Mouse (Mus musculus): ENCODE measurements around the gene Adgrl3. TPM values are rescaled to one million over a fixed set of nuclear protein-coding genes. Genes with fewer than 3 reads are reported as not detected.

Adgrl3 gene
- polyA plus RNA-seq, 1 experiment from 2014 or later = 11.9 TPM

GRCm38 (mm10) chr5:81285643-81286042 is 265.7 kb downstream of the Adgrl3 start:
- Histone ChIP-seq H3K27me3 (replicated peaks; ENCODE audit: low read depth, poor library complexity, severe bottlenecking) (no peaks in the 10 kb centered on the region), H3K4me1 (0 out of 2 replicates have a peak, but pooled peaks cover 3% of the 10 kb centered on the region), H3K4me3 (no peak overlapping the region), H3K27ac (replicated peaks) (no peak overlapping the region), H3K9me3 (no peaks in the 10 kb centered on the region), H3K36me3 (replicated peaks) (no peaks in the 10 kb centered on the region)
- 73% methylated on average over 1 of the region's 1 CpGs for WGBS
- DNase-seq (ENCODE audit: low spot score) = no peak

GRCm38 (mm10) chr5:81301874-81302273 is 281.9 kb downstream of the Adgrl3 start:
- no peaks in the 10 kb centered on the region for H3K4me1 ChIP-seq
- no peak for DNase-seq (ENCODE audit: low spot score)
- no peaks in the 10 kb centered on the region for H3K36me3 ChIP-seq (replicated peaks)
- H3K27ac ChIP-seq (replicated peaks) = no peak overlapping the region
- H3K27me3 ChIP-seq (replicated peaks; ENCODE audit: low read depth, poor library complexity, severe bottlenecking) = no peaks in the 10 kb centered on the region
- H3K4me3 ChIP-seq = no peak overlapping the region
- H3K9me3 ChIP-seq = peaks cover 3% of the 10 kb centered on the region; the same call in 1 of the 2 replicates

GRCm38 (mm10) chr5:81317406-81318112 is 297.6 kb downstream of the Adgrl3 start:
- DNase-seq (ENCODE audit: low spot score) = no peak
- Histone ChIP-seq H3K36me3 (replicated peaks) (no peaks in the 10 kb centered on the region), H3K27ac (replicated peaks) (no peak overlapping the region), H3K27me3 (replicated peaks; ENCODE audit: low read depth, poor library complexity, severe bottlenecking) (no peaks in the 10 kb centered on the region), H3K4me1 (no peaks in the 10 kb centered on the region), H3K9me3 (no peaks in the 10 kb centered on the region), H3K4me3 (no peak overlapping the region)
- WGBS = 93% methylated on average over 3 of the region's 3 CpGs

- H3K36me3 ChIP-seq (replicated peaks) = no peaks in the 10 kb centered on the region
- no peak overlapping the region for H3K27ac ChIP-seq (replicated peaks)
- no peaks in the 10 kb centered on the region for H3K4me1 ChIP-seq
- H3K27me3 ChIP-seq (replicated peaks; ENCODE audit: low read depth, poor library complexity, severe bottlenecking) = no peaks in the 10 kb centered on the region
- 62% methylated on average over 2 of the region's 2 CpGs for WGBS
- H3K9me3 ChIP-seq = no peaks in the 10 kb centered on the region
- no peak for DNase-seq (ENCODE audit: low spot score)
- no peak overlapping the region for H3K4me3 ChIP-seq
Measured at GRCm38 (mm10) chr5:81321276-81321934, 301.5 kb downstream of the Adgrl3 start.

- H3K4me1 ChIP-seq = no peaks in the 10 kb centered on the region
- no peaks in the 10 kb centered on the region for H3K27me3 ChIP-seq (replicated peaks; ENCODE audit: low read depth, poor library complexity, severe bottlenecking)
- H3K4me3 ChIP-seq = no peak overlapping the region
- no peaks in the 10 kb centered on the region for H3K9me3 ChIP-seq
- no peak overlapping the region for H3K27ac ChIP-seq (replicated peaks)
- no peaks in the 10 kb centered on the region for H3K36me3 ChIP-seq (replicated peaks)
- WGBS = 91% methylated on average over 4 of the region's 4 CpGs
- no peak for DNase-seq (ENCODE audit: low spot score)
Measured at GRCm38 (mm10) chr5:81322064-81322463, 302.1 kb downstream of the Adgrl3 start.

- Histone ChIP-seq H3K9me3 (no peaks in the 10 kb centered on the region), H3K4me1 (peaks cover 5% of the 10 kb centered on the region), H3K36me3 (replicated peaks) (no peaks in the 10 kb centered on the region), H3K27ac (replicated peaks) (no peak overlapping the region), H3K27me3 (replicated peaks; ENCODE audit: low read depth, poor library complexity, severe bottlenecking) (no peaks in the 10 kb centered on the region), H3K4me3 (no peak overlapping the region)
- WGBS = 78% methylated on average over 4 of the region's 4 CpGs
- no peak for DNase-seq (ENCODE audit: low spot score)
Measured at GRCm38 (mm10) chr5:81326916-81327315, 307.0 kb downstream of the Adgrl3 start.

- DNase-seq (ENCODE audit: low spot score) = no peak
- no peaks in the 10 kb centered on the region for H3K9me3 ChIP-seq
- peaks cover 5% of the 10 kb centered on the region for H3K4me1 ChIP-seq
- H3K4me3 ChIP-seq = no peak overlapping the region
- no peaks in the 10 kb centered on the region for H3K27me3 ChIP-seq (replicated peaks; ENCODE audit: low read depth, poor library complexity, severe bottlenecking)
- WGBS = 81% methylated on average over 1 of the region's 1 CpGs
- no peaks in the 10 kb centered on the region for H3K36me3 ChIP-seq (replicated peaks)
- H3K27ac ChIP-seq (replicated peaks) = no peak overlapping the region
Measured at GRCm38 (mm10) chr5:81327392-81327791, 307.5 kb downstream of the Adgrl3 start.

- H3K9me3 ChIP-seq = no peaks in the 10 kb centered on the region
- no peaks in the 10 kb centered on the region for H3K36me3 ChIP-seq (replicated peaks)
- H3K4me3 ChIP-seq = peak overlapping the region; percentile 38
- no peaks in the 10 kb centered on the region for H3K27me3 ChIP-seq (replicated peaks; ENCODE audit: low read depth, poor library complexity, severe bottlenecking)
- peaks cover 5% of the 10 kb centered on the region for H3K4me1 ChIP-seq
- DNase-seq (ENCODE audit: low spot score) = peak; percentile 36
- 14% methylated on average over 18 of the region's 18 CpGs for WGBS
- H3K27ac ChIP-seq (replicated peaks) = 0 out of 2 replicates have a peak overlapping the region, but pooled peaks have one; percentile 6
Measured at GRCm38 (mm10) chr5:81329571-81329971, 309.6 kb downstream of the Adgrl3 start.

- Histone ChIP-seq H3K9me3 (no peaks in the 10 kb centered on the region), H3K36me3 (replicated peaks) (no peaks in the 10 kb centered on the region), H3K4me1 (peaks cover 28% of the 10 kb centered on the region), H3K27me3 (replicated peaks; ENCODE audit: low read depth, poor library complexity, severe bottlenecking) (no peaks in the 10 kb centered on the region), H3K27ac (replicated peaks) (no peak overlapping the region), H3K4me3 (no peak overlapping the region)
- DNase-seq (ENCODE audit: low spot score) = peak; percentile 32
- 29% methylated on average over 1 of the region's 1 CpGs for WGBS
Measured at GRCm38 (mm10) chr5:81344330-81344729, 324.4 kb downstream of the Adgrl3 start.

- Histone ChIP-seq H3K4me3 (no peak overlapping the region), H3K4me1 (peaks cover 28% of the 10 kb centered on the region), H3K27ac (replicated peaks) (no peak overlapping the region), H3K27me3 (replicated peaks; ENCODE audit: low read depth, poor library complexity, severe bottlenecking) (no peaks in the 10 kb centered on the region), H3K9me3 (no peaks in the 10 kb centered on the region), H3K36me3 (replicated peaks) (no peaks in the 10 kb centered on the region)
- WGBS = 49% methylated on average over 3 of the region's 3 CpGs
- DNase-seq (ENCODE audit: low spot score) = no peak
Measured at GRCm38 (mm10) chr5:81345096-81345435, 325.1 kb downstream of the Adgrl3 start.

GRCm38 (mm10) chr5:81345436-81346131 is 325.6 kb downstream of the Adgrl3 start:
- Histone ChIP-seq H3K9me3 (no peaks in the 10 kb centered on the region), H3K36me3 (replicated peaks) (no peaks in the 10 kb centered on the region), H3K4me3 (no peak overlapping the region), H3K4me1 (peaks cover 28% of the 10 kb centered on the region), H3K27me3 (replicated peaks; ENCODE audit: low read depth, poor library complexity, severe bottlenecking) (no peaks in the 10 kb centered on the region), H3K27ac (replicated peaks) (no peak overlapping the region)
- WGBS = 57% methylated on average over 9 of the region's 9 CpGs
- DNase-seq (ENCODE audit: low spot score) = peak; percentile 13

- H3K4me3 ChIP-seq = no peak overlapping the region
- H3K27me3 ChIP-seq (replicated peaks; ENCODE audit: low read depth, poor library complexity, severe bottlenecking) = no peaks in the 10 kb centered on the region
- DNase-seq (ENCODE audit: low spot score) = peak; percentile 9
- peaks cover 28% of the 10 kb centered on the region for H3K4me1 ChIP-seq
- 44% methylated on average over 4 of the region's 4 CpGs for WGBS
- no peak overlapping the region for H3K27ac ChIP-seq (replicated peaks)
- H3K36me3 ChIP-seq (replicated peaks) = no peaks in the 10 kb centered on the region
- H3K9me3 ChIP-seq = no peaks in the 10 kb centered on the region
Measured at GRCm38 (mm10) chr5:81347571-81347970, 327.6 kb downstream of the Adgrl3 start.

GRCm38 (mm10) chr5:81359560-81359959 is 339.6 kb downstream of the Adgrl3 start:
- Histone ChIP-seq H3K27ac (replicated peaks) (no peak overlapping the region), H3K4me3 (no peak overlapping the region), H3K4me1 (0 out of 2 replicates have a peak, but pooled peaks cover 4% of the 10 kb centered on the region), H3K9me3 (no peaks in the 10 kb centered on the region), H3K27me3 (replicated peaks; ENCODE audit: low read depth, poor library complexity, severe bottlenecking) (no peaks in the 10 kb centered on the region), H3K36me3 (replicated peaks) (no peaks in the 10 kb centered on the region)
- DNase-seq (ENCODE audit: low spot score) = no peak
- 57% methylated on average over 2 of the region's 2 CpGs for WGBS
